Mouse (Mus musculus) lung, embryonic 14.5 days (tissue): ENCODE measurements around the gene Lmtk3. TPM values are rescaled to one million over a fixed set of nuclear protein-coding genes. Genes with fewer than 3 reads are reported as not detected.

Experiments used
- ATAC-seq: fragments of 200-750 bp; cut with Nextera tagmentation; 2 replicates; pipeline ENCODE4 v1.8.0; 2017; ENCODE audit warnings: mild to moderate bottlenecking, moderate TSS enrichment, moderate library complexity; ENCODE audit not compliant: insufficient read depth
- DNase-seq: peaks from one replicate; pipeline ENCODE4 v3.0.0-alpha.2; 2015
- H3K27ac ChIP-seq: fragments of 300-500 bp; sonication (generic); 2 replicates; pipeline ENCODE4 v1.5.1; 2014; ENCODE audit warnings: low read depth, mild to moderate bottlenecking, moderate library complexity
- H3K27me3 ChIP-seq: fragments of 300-500 bp; sonication (generic); 2 replicates; pipeline ENCODE4 v1.6.1; 2014; ENCODE audit warnings: low read length, control low read depth; ENCODE audit not compliant: insufficient read depth
- H3K36me3 ChIP-seq: fragments of 300-500 bp; sonication (generic); 2 replicates; pipeline ENCODE4 v1.6.1; 2014; ENCODE audit warnings: control low read depth; ENCODE audit not compliant: insufficient read depth
- H3K4me1 ChIP-seq: fragments of 300-500 bp; sonication (generic); 2 replicates; pipeline ENCODE4 v1.6.1; 2014; ENCODE audit warnings: antibody characterized with exemption, control low read depth; ENCODE audit not compliant: insufficient read depth
- H3K4me2 ChIP-seq: fragments of 300-500 bp; sonication (generic); 2 replicates; pipeline ENCODE4 v1.6.1; 2014; ENCODE audit warnings: mild to moderate bottlenecking
- H3K4me3 ChIP-seq: fragments of 300-500 bp; sonication (generic); 2 replicates; pipeline ENCODE4 v1.5.1; 2014; ENCODE audit warnings: low read depth, low read length
- H3K9ac ChIP-seq: fragments of 300-500 bp; sonication (generic); 2 replicates; pipeline ENCODE4 v1.6.1; 2014
- H3K9me3 ChIP-seq: fragments of 300-500 bp; sonication (generic); 2 replicates; pipeline ENCODE4 v1.6.1; 2016; ENCODE audit warnings: low read depth, low read length, control low read depth
- CTCF ChIP-seq: IDR thresholded peaks from 2 replicates; pipeline ENCODE4 v1.5.1; 2016; ENCODE audit warnings: antibody characterized with exemption, low read depth
- WGBS: fragments of 180-500 bp; shearing (Covaris S2); extraction: QIAGEN DNeasy Blood & Tissue Kit; methylation state at CpG from one replicate; pipeline ENCODE4 v1.1.7; 2014; 5-methylcytosine and 5-hydroxymethylcytosine counted together
- polyA plus RNA-seq: library from polyadenylated mRNA; unstranded; fragments of >200 nt; fragmentation: Nextera tagmentation; extraction: Ambion mirVana; gene quantifications from 2 replicates; pipeline ENCODE4 v1.2.1, GENCODE M21; 2014

Gene Lmtk3
- polyA plus RNA-seq, 1 experiment from 2014 or later: 1.9 TPM

GRCm38 (mm10) chr7:45831128-45831525 lies 47.6 kb downstream of the Lmtk3 start:
- H3K4me2 ChIP-seq: peak overlapping the region; percentile 88
- DNase-seq (no peak), ATAC-seq (no peak; the same call in 1 of the 2 replicates)
- peaks cover 47% of the 10 kb centered on the region for H3K27me3 ChIP-seq
- no peak overlapping the region for H3K27ac ChIP-seq
- H3K9ac ChIP-seq: peak overlapping the region; percentile 77; the same call in 1 of the 2 replicates
- no peaks in the 10 kb centered on the region for H3K9me3 ChIP-seq
- peaks cover 35% of the 10 kb centered on the region for H3K36me3 ChIP-seq
- peaks cover 7% of the 10 kb centered on the region for H3K4me1 ChIP-seq
- no peak for TF ChIP-seq CTCF
- WGBS: 22% methylated on average over 5 of the region's 5 CpGs
- peak overlapping the region; percentile 91 for H3K4me3 ChIP-seq

GRCm38 (mm10) chr7:45832428-45832827 lies 48.9 kb downstream of the Lmtk3 start:
- H3K27me3 ChIP-seq: peaks cover 47% of the 10 kb centered on the region
- TF ChIP-seq CTCF: no peak
- ATAC-seq: no peak
- WGBS: 9% methylated on average over 30 of the region's 30 CpGs
- H3K36me3 ChIP-seq: peaks cover 22% of the 10 kb centered on the region
- H3K4me1 ChIP-seq: peaks cover 7% of the 10 kb centered on the region
- peak overlapping the region; percentile 67 for H3K4me2 ChIP-seq
- H3K4me3 ChIP-seq: peak overlapping the region; percentile 44
- no peaks in the 10 kb centered on the region for H3K9me3 ChIP-seq
- DNase-seq: no peak
- no peak overlapping the region for H3K27ac ChIP-seq
- H3K9ac ChIP-seq: peak overlapping the region; percentile 41; the same call in 1 of the 2 replicates

DNA sequence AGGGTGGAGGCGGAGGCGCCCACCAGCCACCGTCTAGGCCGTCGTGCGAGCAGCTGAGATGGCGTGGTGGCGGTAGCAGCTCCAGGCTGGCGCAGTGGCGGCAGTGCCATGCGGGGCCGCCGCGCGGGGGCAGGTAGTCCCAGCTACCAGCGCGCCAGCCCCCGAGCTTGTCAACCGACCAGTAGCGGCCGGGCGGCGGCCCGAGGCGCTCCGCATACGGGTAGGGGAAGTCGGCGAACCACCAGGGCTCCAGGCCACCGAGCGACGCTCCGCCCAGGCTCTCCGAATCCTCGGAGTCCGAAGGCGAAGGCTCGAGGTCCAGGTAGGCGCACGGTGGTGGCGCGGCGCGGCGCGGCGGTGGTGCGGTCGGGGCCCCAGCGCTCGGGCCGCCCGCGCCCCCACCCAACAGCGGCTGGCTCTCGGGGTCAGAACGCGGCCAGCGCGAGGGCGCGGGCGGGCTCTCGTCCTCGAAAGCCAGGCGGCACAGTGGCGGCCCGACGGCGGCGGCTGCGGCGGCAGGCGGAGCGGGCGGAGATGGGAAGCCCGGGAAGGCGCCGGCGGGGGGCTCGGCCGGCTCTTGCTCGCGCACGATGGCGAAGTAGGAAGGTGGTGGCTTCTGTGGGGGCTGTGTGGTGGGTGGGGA lies 49.7 kb downstream of the Lmtk3 start:
- H3K9ac ChIP-seq: peak overlapping the region; percentile 41
- peak overlapping the region; percentile 67 for H3K4me2 ChIP-seq
- H3K27ac ChIP-seq: no peak overlapping the region
- H3K4me1 ChIP-seq: peaks cover 7% of the 10 kb centered on the region
- under 1% methylated on average over 77 of the region's 86 CpGs for WGBS
- H3K27me3 ChIP-seq: peaks cover 47% of the 10 kb centered on the region
- no peak for ATAC-seq
- H3K9me3 ChIP-seq: no peaks in the 10 kb centered on the region
- TF ChIP-seq CTCF: no peak
- H3K4me3 ChIP-seq: peak overlapping the region; percentile 44
- peak; percentile 50 for DNase-seq
- peaks cover 13% of the 10 kb centered on the region for H3K36me3 ChIP-seq

- no peak for ATAC-seq
- peaks cover 7% of the 10 kb centered on the region for H3K4me1 ChIP-seq
These were observed 50.4 kb downstream of the Lmtk3 start for GRCm38 (mm10) chr7:45833924-45834323.

GRCm38 (mm10) chr7:45842950-45843744 lies 59.6 kb downstream of the Lmtk3 start:
- DNase-seq (no peak), ATAC-seq (no peak)
- H3K27me3 ChIP-seq: 0 out of 2 replicates have a peak, but pooled peaks cover 4% of the 10 kb centered on the region
- no peak overlapping the region for H3K4me2 ChIP-seq
- no peak for TF ChIP-seq CTCF
- H3K27ac ChIP-seq: no peak overlapping the region
- H3K4me1 ChIP-seq: 0 out of 2 replicates have a peak, but pooled peaks cover 2% of the 10 kb centered on the region
- H3K36me3 ChIP-seq: no peaks in the 10 kb centered on the region
- WGBS: 73% methylated on average over 10 of the region's 10 CpGs
- H3K9ac ChIP-seq: no peak overlapping the region
- H3K9me3 ChIP-seq: no peaks in the 10 kb centered on the region
- no peak overlapping the region for H3K4me3 ChIP-seq

More at GRCm38 (mm10) chr7:45833924-45834323, 50.4 kb downstream of the Lmtk3 start:
- no peak for DNase-seq
- peak overlapping the region; percentile 67 for H3K4me2 ChIP-seq
- H3K27ac ChIP-seq: no peak overlapping the region
- H3K9me3 ChIP-seq: no peaks in the 10 kb centered on the region
- peak overlapping the region; percentile 41 for H3K9ac ChIP-seq
- 4% methylated on average over 30 of the region's 31 CpGs for WGBS
- peaks cover 7% of the 10 kb centered on the region for H3K36me3 ChIP-seq
- H3K27me3 ChIP-seq: peaks cover 47% of the 10 kb centered on the region
- peak overlapping the region; percentile 44 for H3K4me3 ChIP-seq
- no peak for TF ChIP-seq CTCF

DNA sequence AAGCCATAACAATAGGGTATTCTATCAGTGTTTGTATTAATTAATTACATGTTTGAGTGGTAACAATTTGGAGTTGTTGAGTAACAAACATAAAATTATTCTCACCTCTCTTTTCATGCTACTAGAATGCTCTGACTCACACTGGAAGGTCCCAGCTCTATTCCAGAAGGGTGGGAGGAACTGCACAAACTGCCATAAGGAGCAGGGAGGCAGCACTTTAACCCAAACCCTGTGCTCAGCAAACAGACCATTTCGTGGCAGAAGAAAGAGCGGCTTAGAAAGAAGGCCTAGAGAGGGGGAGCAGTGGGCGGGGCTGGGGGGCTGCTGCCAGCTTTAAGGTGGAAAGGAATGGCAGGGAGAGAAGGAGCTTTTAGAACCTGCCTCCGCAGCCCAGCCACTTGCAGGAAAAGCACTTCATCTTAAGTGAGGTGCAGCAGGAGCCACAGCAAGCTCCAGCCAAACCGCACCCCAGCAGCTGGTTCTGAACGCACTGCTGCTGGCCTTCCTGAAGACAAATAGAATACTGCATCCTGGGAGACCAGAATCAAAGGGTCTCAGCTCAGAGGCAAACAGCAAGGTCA lies 65.0 kb downstream of the Lmtk3 start:
- peak; percentile 70 for ATAC-seq
- Histone ChIP-seq H3K4me3 (no peak overlapping the region), H3K4me2 (no peak overlapping the region), H3K36me3 (no peaks in the 10 kb centered on the region), H3K27me3 (no peaks in the 10 kb centered on the region), H3K27ac (peak overlapping the region; percentile 70), H3K9me3 (no peaks in the 10 kb centered on the region), H3K9ac (no peak overlapping the region), H3K4me1 (0 out of 2 replicates have a peak, but pooled peaks cover 2% of the 10 kb centered on the region)
- 7% methylated on average over 6 of the region's 6 CpGs for whole genome bisulfite sequencing
- peak; percentile 46 for DNase-seq
- TF ChIP-seq CTCF: no peak

DNA sequence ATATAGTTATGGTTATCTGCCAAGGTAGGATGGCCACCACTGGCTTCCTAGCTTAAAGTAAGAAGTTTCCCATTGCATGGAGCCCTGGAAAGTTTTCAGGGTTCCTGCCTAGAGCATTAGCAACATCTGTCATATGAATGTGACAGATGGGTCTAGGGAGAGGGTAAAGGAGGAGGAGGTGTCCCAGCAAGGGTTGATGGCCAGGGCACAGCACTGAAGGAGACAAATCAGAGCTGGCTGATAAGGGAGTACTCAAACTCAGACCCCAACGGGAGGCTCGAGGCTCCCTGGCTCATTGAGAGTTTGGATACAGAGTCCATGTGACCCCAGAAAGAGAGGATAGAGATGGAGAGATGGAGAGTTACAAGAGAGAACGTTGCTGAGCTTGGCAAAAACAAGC lies 67.1 kb downstream of the Lmtk3 start:
- TF ChIP-seq CTCF: no peak
- Histone ChIP-seq H3K9me3 (no peaks in the 10 kb centered on the region), H3K27ac (no peak overlapping the region), H3K4me3 (no peak overlapping the region), H3K9ac (no peak overlapping the region), H3K4me2 (no peak overlapping the region), H3K36me3 (no peaks in the 10 kb centered on the region), H3K4me1 (0 out of 2 replicates have a peak, but pooled peaks cover 2% of the 10 kb centered on the region), H3K27me3 (no peaks in the 10 kb centered on the region)
- DNase-seq: no peak
- no peak for ATAC-seq
- WGBS: 35% methylated on average over 3 of the region's 3 CpGs
